20 mouse cellular contexts compared by ENCODE assay signal in genomic region chrX:12592011-12592410, GRCm38 (mm10). TPM values are rescaled to one million over a fixed set of nuclear protein-coding genes. Genes with fewer than 3 reads are reported as not detected.
A peak's percentile ranks its signal among the peaks of the same experiment; 100 is the strongest.
DNase-seq lines count a peak whose midpoint lies in the region; ATAC-seq and TF ChIP-seq lines count a peak whose summit lies in the region.
"Had no signal": no experiment of that assay in that cellular context is flagged by ENCODE, and none has a peak within 500 bp of the region (broad histone marks: within the 10 kb centered on the region; RNA-seq: fewer than 3 reads in every experiment).

No protein-coding gene starts in this region.

- no peak for TF ChIP-seq CTCF in liver, adult 2 months (IDR thresholded peaks at IDR 0.05; ENCODE audit: low read depth, low read length)

- ATAC-seq in liver, embryonic 11.5 days (replicated peaks; ENCODE audit: low FRiP score), result no peak
- ATAC-seq in monocyte, adult 5-6 weeks (replicated peaks; ENCODE audit: insufficient number of reproducible peaks, low FRiP score, low TSS enrichment, poor library complexity, severe bottlenecking), result no peak
- ATAC-seq: activated CD4-positive, CD25-positive, alpha-beta regulatory T cell, adult 4 months; forebrain, embryonic 16.5 days; liver, postnatal 0 days; Patski had no signal

- H3K27me3 ChIP-seq in liver, adult 2 months (ENCODE audit: control insufficient read depth, insufficient read depth, low read length), result no peaks in the 10 kb centered on the region
- H3K27me3 ChIP-seq in liver, embryonic 11.5 days (replicated peaks; ENCODE audit: control insufficient read depth, insufficient read depth, low read length), result no peaks in the 10 kb centered on the region
- peaks cover 14% of the 10 kb centered on the region for H3K27me3 ChIP-seq in forebrain, embryonic 10.5 days (ENCODE audit: poor library complexity, severe bottlenecking)
- H3K27me3 ChIP-seq: heart, embryonic 12.5 days had no signal

- H3K4me1 ChIP-seq in liver, adult 2 months (ENCODE audit: control insufficient read depth, insufficient read depth, low read length), result no peaks in the 10 kb centered on the region; the same call in 1 of the 2 replicates
- H3K4me1 ChIP-seq in liver, embryonic 11.5 days (replicated peaks; ENCODE audit: control insufficient read depth, insufficient read depth, low read length), result no peaks in the 10 kb centered on the region; the same call in 1 of the 2 replicates
- H3K4me1 ChIP-seq in forebrain, embryonic 10.5 days, result peaks cover 10% of the 10 kb centered on the region

- no peak overlapping the region for H3K4me3 ChIP-seq in liver, adult 2 months (ENCODE audit: insufficient read depth, low read depth, low read length)
- H3K4me3 ChIP-seq in liver, embryonic 11.5 days (ENCODE audit: low read depth, low read length), result no peak overlapping the region
- H3K4me3 ChIP-seq in forebrain, embryonic 10.5 days, result no peak overlapping the region
- H3K4me3 ChIP-seq: embryonic facial prominence, embryonic 10.5 days; heart, embryonic 12.5 days had no signal

- H3K79me2 ChIP-seq in liver, adult 2 months (ENCODE audit: control insufficient read depth, insufficient read depth, low read length), result peaks cover 10% of the 10 kb centered on the region; the same call in 1 of the 2 replicates

- TF ChIP-seq POLR2A in liver, adult 2 months (IDR thresholded peaks at IDR 0.05; ENCODE audit: extremely low read depth, insufficient read depth, low read length), result no peak

- H3K36me3 ChIP-seq in liver, adult 2 months (ENCODE audit: control insufficient read depth, insufficient read depth, low read length), result 0 out of 2 replicates have a peak, but pooled peaks cover 2% of the 10 kb centered on the region
- no peaks in the 10 kb centered on the region for H3K36me3 ChIP-seq in liver, embryonic 11.5 days (ENCODE audit: control insufficient read depth, insufficient read depth, low read length)
- H3K36me3 ChIP-seq in forebrain, embryonic 10.5 days (replicated peaks), result peaks cover 17% of the 10 kb centered on the region

- H3K9me3 ChIP-seq in liver, embryonic 11.5 days (ENCODE audit: control insufficient read depth, low read length), result no peaks in the 10 kb centered on the region
- no peaks in the 10 kb centered on the region for H3K9me3 ChIP-seq in forebrain, embryonic 10.5 days
- H3K9me3 ChIP-seq: embryonic facial prominence, embryonic 10.5 days; heart, embryonic 12.5 days had no signal

- no peak overlapping the region for H3K9ac ChIP-seq in liver, adult 2 months (ENCODE audit: low read depth, low read length)
- no peak overlapping the region for H3K9ac ChIP-seq in liver, embryonic 11.5 days (ENCODE audit: low read depth, low read length)
- H3K9ac ChIP-seq: heart, embryonic 12.5 days; liver, postnatal 0 days had no signal

- WGBS in liver, adult 2 months, result 24% methylated on average over 5 of the region's 5 CpGs
- 84% methylated on average over 5 of the region's 5 CpGs for WGBS in liver, embryonic 11.5 days
- 82% methylated on average over 5 of the region's 5 CpGs for WGBS in forebrain, embryonic 10.5 days

- H3K27ac ChIP-seq in liver, adult 2 months (replicated peaks; ENCODE audit: insufficient read depth, low read depth, low read length), result no peak overlapping the region
- H3K27ac ChIP-seq in liver, embryonic 11.5 days (ENCODE audit: low read depth, low read length), result no peak overlapping the region
- no peak overlapping the region for H3K27ac ChIP-seq in forebrain, embryonic 10.5 days
- H3K27ac ChIP-seq: embryonic facial prominence, embryonic 10.5 days; kidney, postnatal 0 days had no signal

- DNase-seq in gastrocnemius, adult 18-20 months (ENCODE audit: low spot score), result peak; percentile 1
- no peak for DNase-seq in gastrocnemius, postnatal 10 days
- DNase-seq in liver, adult 2 months (ENCODE audit: extremely low read depth, low read depth, low spot score), result peak; percentile 29
- DNase-seq in liver, embryonic 11.5 days (ENCODE audit: low spot score), result no peak
- DNase-seq in brain, adult 2 months (ENCODE audit: low read depth, low spot score), result peak; percentile 20
- DNase-seq in lung, postnatal 14 days, result peak; percentile 5
- DNase-seq in forebrain, embryonic 10.5 days (ENCODE audit: extremely low spot score, low spot score), result no peak
- DNase-seq: B cell, adult 2 months; cerebellum, adult 11 months; cerebellum, postnatal 25 days; gastrocnemius, postnatal 14 days; liver, postnatal 0 days; thymus, adult 2 months had no signal

- no peak overlapping the region for H3K4me2 ChIP-seq in liver, embryonic 11.5 days
- H3K4me2 ChIP-seq: heart, embryonic 12.5 days had no signal

RNA-seq across cellular contexts. Expression of gene Atp6ap2, which starts 4.4 kb away (rescaled TPM):
- total RNA-seq in gastrocnemius, adult 18-20 months (2021), result 10 to 100 TPM; 12.3 to 17.3 TPM
- total RNA-seq in gastrocnemius, postnatal 10 days (2021), result 10 to 100 TPM; 14.9 to 19.9 TPM
- total RNA-seq in liver, adult 2 months (2014; rRNA removed), result 29.8 and 37.2 TPM in 2 replicates
- 8.1 and 9.8 TPM in 2 replicates for polyA plus RNA-seq in liver, adult 2 months (2012; rRNA removed)
- 66.0 and 75.3 TPM in 2 replicates for polyA plus RNA-seq in liver, embryonic 11.5 days (2014; fragmentation: Nextera tagmentation; extraction: Ambion mirVana)
- 74.7 to 111 TPM (median 94.3 TPM) in 3 replicates for total RNA-seq in monocyte, adult 5-6 weeks (2017)
- polyA plus RNA-seq in forebrain, embryonic 10.5 days (2016; fragmentation: Nextera tagmentation; extraction: Ambion mirVana), result 62.1 and 62.6 TPM in 2 replicates

Comparison
In these comparisons a context has a peak if more than half of its experiments do, and no peak if none do; other contexts are left out.
1. DNase-seq: peak in gastrocnemius, adult 18-20 months (single experiment), liver, adult 2 months (single experiment), brain, adult 2 months (single experiment) and lung, postnatal 14 days (single experiment); none in gastrocnemius, postnatal 10 days (single experiment), liver, embryonic 11.5 days (single experiment) and forebrain, embryonic 10.5 days (single experiment).